Mouse (Mus musculus) left cerebral cortex, adult 2 months (tissue): Measurements from ENCODE around the gene C8a. TPM values are rescaled to one million over a fixed set of nuclear protein-coding genes. Genes with fewer than 3 reads are reported as not detected.

Experiments used
- DNase-seq, 2 experiments: peaks; one replicate each; pipeline ENCODE4 v3.0.0; 2021 to 2022; ENCODE audit warnings: low spot score in 2 of 2, mixed read lengths in 1 of 2; ENCODE audit errors: extremely low spot score in 1 of 2
- H3K27ac ChIP-seq: fragments of 200-600 bp; 2 replicates; pipeline ENCODE4 v1.8.1; 2022
- H3K4me3 ChIP-seq: fragments of 200-600 bp; 2 replicates; pipeline ENCODE4 v1.8.1; 2022
- CTCF ChIP-seq: fragments of 200-600 bp; IDR thresholded peaks from 2 replicates; pipeline ENCODE4 v1.8.1; 2022; ENCODE audit warnings: antibody characterized with exemption, mild to moderate bottlenecking, moderate library complexity
- intact Hi-C: fragments of 180-260 bp; cut with DNase I; formaldehyde crosslinking; loops from one replicate; pipeline ENCODE4 v1.15.1; 2025
- total RNA-seq, 2 experiments: library from RNA; stranded (reverse); gene quantifications; 2 replicates each; pipeline ENCODE4 v1.2.3; 2021

The C8a gene
- total RNA-seq, 2 experiments from 2014 or later, result not detected

- intact Hi-C loops, result no loop called here
- DNase-seq, result no peak
- Histone ChIP-seq H3K4me3 (no peak overlapping the region), H3K27ac (no peak overlapping the region)
- no peak for TF ChIP-seq CTCF
These were observed 41.1 kb downstream of the C8a start for GRCm38 (mm10) chr4:104835096-104835495.

DNA sequence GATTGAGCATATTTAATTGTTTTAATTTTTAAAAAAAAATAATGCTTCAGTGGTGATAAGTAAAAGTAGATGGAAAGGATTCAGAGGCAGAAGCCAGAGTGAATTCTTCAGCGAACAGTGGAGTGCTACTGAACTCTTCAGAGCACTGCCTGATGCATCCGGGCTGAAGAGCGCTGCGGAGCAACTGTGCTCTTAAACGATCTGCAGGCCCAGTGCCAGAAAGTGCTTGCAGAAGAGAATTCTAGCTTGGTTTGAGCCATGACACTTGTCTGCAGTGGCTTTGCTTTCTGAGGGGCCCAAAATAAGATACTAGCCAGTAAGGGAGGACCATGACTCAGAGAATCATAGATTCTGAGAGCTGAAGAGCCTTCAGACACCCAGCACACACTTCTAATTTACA is 47.3 kb downstream of the C8a start:
- intact Hi-C loops, result no loop called here
- Histone ChIP-seq H3K4me3 (no peak overlapping the region), H3K27ac (no peak overlapping the region)
- no peak for TF ChIP-seq CTCF
- DNase-seq, result no peak

DNA sequence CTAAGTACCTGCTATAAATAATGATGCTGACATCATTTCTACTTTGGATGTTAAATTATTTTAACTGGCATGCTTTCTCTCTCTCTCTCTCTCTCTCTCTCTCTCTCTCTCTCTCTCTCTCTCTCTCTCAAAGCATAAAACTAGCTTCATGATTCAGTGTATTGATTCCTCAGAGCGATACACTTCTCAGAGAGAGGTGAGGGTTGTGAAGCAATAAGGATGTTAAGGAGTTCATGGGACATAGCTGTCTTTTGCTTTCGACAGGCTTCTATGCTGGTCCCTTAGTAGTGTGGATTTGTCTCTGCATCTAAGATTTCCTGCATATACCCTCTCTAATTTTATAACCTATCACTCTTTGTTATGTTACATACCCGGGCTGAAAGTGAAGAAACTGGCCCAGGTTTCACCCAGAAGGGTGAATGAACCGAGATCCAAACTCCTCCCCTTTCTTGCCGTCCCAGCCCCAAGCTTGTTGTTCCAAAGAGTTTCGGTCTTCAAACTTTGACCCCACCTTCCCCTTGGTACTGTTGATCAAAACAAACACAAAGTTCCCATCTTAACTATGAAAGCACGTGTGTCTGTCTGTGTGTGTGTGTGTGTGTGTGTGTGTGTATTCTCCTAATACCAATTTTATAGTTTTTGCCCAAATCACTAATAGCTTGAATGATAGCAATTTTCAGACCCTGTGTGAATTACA is 51.7 kb downstream of the C8a start:
- no peak for DNase-seq
- intact Hi-C loops, result no loop called here
- TF ChIP-seq CTCF, result no peak

DNA sequence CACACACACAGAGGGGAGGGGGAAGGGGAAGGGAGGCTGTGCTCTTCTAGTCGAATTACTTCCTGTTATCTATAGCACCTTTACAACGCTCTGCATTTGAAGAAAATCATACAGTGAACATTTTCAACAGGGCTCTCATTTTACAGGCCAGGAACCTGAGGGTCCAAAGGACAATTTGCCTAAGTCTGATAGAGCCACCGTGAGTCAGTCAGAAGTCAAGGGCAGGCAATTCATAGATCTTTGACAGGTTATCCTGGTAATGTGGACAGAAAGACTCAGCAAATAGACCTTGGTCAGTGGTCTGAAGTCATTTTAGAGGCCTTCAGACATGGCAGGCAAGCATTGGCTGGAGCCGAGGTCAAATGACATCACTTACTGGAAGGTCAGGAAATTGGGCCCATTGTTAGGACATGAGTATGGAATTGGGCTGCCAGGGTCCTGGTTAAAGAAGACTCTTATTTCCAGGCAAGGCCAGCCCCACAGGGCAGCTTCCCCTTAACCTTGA is 52.5 kb downstream of the C8a start:
- Histone ChIP-seq H3K27ac (no peak overlapping the region), H3K4me3 (no peak overlapping the region)
- TF ChIP-seq CTCF, result no peak
- no peak for DNase-seq
- intact Hi-C loops, result no loop called here

More for the DNA sequence above, 51.7 kb downstream of the C8a start:
- no peak overlapping the region for H3K4me3 ChIP-seq
- H3K27ac ChIP-seq, result no peak overlapping the region

DNA sequence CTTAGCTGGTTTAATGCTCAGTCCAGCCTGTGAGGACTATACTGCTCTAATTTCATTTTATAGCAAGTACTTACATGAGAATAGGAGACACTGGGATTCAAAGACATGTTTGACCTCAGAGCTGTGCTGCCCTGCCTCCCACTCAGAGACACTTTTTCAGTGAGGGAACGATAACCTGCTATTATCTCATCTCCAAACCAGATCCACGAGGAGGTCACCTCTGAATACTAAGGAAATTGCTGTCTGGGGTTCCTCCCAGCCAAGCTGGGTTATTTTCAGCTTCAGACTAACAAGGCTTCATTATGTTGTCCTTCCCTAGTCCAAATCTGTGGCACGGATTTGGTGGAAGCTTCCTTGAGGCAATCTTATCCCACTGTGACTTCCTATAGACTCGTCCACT is 56.3 kb downstream of the C8a start:
- no peak for TF ChIP-seq CTCF
- Histone ChIP-seq H3K27ac (no peak overlapping the region), H3K4me3 (no peak overlapping the region)
- no peak for DNase-seq
- intact Hi-C loops, result no loop called here

GRCm38 (mm10) chr4:104818986-104819385 is 57.2 kb downstream of the C8a start:
- intact Hi-C loops, result no loop called here
- H3K4me3 ChIP-seq, result no peak overlapping the region
- DNase-seq, result no peak
- H3K27ac ChIP-seq, result no peak overlapping the region
- no peak for TF ChIP-seq CTCF

- intact Hi-C loops, result no loop called here
- Histone ChIP-seq H3K4me3 (no peak overlapping the region), H3K27ac (no peak overlapping the region)
- no peak; the same call in 1 of the 2 replicates for TF ChIP-seq CTCF
- DNase-seq, result no peak
These were observed 58.7 kb downstream of the C8a start for GRCm38 (mm10) chr4:104817509-104817908.

- TF ChIP-seq CTCF, result no peak
- no peak for DNase-seq
These were observed 59.5 kb downstream of the C8a start for GRCm38 (mm10) chr4:104816519-104817232.

DNA sequence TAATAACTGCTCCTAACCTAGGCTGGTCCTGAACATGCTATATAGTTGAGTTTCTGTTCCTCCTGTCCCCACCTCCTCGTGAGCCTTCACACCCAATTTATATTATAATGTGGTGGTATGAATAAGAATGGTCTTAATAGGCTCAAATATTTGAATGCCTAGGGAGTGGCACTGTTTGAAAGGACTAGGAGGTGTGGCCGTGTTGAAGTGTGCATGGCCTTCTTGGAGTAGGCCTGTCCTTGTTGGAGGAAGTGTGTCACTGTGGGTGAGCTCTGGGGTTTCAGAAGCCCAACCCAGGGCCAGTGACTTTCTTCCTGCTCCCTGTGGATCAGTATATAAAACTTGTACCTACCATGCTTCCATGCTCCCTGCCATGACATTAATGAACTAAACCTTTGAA is 62.6 kb downstream of the C8a start:
- no peak for DNase-seq
- Histone ChIP-seq H3K4me3 (no peak overlapping the region), H3K27ac (no peak overlapping the region)
- no peak for TF ChIP-seq CTCF
- intact Hi-C loops, result no loop called here

More at GRCm38 (mm10) chr4:104816519-104817232, 59.5 kb downstream of the C8a start:
- intact Hi-C loops, result no loop called here
- H3K4me3 ChIP-seq, result no peak overlapping the region
- H3K27ac ChIP-seq, result no peak overlapping the region

- TF ChIP-seq CTCF, result no peak
- intact Hi-C loops, result no loop called here
- no peak overlapping the region for H3K4me3 ChIP-seq
- no peak overlapping the region for H3K27ac ChIP-seq
- DNase-seq, result no peak
These were observed 65.4 kb downstream of the C8a start for GRCm38 (mm10) chr4:104810710-104811286.

DNA sequence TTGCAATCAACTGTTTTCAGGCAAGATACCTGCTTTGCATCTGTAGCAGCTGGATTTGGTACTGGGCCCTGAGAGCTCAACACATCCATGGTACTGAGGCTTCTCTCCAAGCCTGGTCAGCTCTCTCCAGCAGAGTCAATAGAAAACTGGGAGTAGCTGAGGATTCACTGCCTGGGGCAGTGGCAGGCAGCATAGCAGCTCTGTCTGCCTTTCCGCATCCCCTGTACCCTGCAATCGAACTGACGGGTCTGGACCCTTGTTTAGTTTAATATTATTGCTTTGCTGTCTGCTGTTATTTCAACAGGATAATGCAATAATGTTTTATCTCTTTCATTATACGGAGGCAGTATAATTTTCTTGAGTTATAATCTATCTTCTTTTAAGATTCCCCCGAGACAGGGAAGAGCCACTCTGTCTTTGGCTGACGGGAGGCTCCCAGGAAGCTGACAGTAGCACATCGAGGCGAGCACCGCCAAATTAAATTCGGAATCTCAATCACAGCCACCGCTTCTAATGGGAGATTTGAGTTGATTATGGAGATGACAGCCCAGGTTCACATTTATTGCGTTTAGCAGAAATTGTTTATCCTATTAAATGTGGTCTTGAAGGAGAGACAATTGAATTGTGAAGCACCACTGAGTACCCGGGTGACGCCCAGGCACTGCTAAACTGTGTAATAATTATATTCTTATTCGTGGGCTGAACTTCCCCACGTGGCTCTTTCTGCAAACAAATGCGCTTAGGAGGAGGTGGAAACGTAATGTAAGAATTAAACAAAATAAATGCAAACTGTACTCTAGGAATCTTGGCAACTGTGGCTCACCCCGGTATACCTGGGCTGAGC is 70.6 kb downstream of the C8a start:
- Histone ChIP-seq H3K27ac (no peak overlapping the region), H3K4me3 (no peak overlapping the region)
- no peak for TF ChIP-seq CTCF
- intact Hi-C loops, result no loop called here
- no peak for DNase-seq
